Mouse (Mus musculus): ENCODE data around the gene Mcts2. TPM values are rescaled to one million over a fixed set of nuclear protein-coding genes. Genes with fewer than 3 reads are reported as not detected.

Gene Mcts2
- polyA plus RNA-seq, 1 experiment from 2014 or later, result 24.2 TPM

DNA sequence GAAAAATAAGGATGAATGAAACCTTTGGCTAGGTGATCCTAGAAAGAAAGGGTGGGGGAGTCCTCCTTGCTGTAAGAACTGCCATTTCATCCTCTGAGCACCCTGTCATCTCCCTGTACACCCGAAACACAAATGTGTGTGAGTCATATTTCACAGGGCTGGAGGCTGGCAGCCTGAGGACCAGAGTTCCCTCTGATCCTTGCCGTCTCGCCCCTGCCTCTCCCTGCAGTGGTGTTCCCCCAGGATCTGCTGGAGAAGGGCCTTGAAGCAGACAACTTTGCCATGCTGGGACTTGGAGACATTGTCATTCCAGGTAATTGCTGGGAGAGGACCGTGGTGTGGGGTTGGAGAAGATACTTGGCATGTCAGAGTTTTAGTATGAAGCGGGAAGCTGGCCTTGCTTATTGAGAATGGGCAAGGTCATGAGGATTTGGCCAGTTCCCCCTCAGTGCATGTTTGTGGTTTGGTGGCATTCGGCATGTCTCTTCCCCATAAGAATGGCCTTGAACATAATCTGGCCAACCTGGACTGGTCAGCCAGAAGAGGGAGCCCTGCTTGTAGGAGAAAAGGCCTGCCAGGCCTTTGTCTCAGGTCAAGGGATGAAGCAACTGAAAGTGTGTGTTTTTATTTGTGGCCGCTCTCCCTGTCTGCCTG, 4.9 kb downstream of the Mcts2 start:
- Histone ChIP-seq H3K9ac (no peak overlapping the region), H3K36me3 (peaks cover 76% of the 10 kb centered on the region), H3K4me3 (no peak overlapping the region), H3K4me2 (no peak overlapping the region), H3K9me3 (no peaks in the 10 kb centered on the region), H3K4me1 (peaks cover 22% of the 10 kb centered on the region), H3K27ac (peak overlapping the region; percentile 54), H3K27me3 (no peaks in the 10 kb centered on the region)
- ATAC-seq (ENCODE audit: insufficient number of reproducible peaks, low FRiP score, low TSS enrichment, low read depth), result no peak
- 69% methylated on average over 7 of the region's 7 CpGs for WGBS

DNA sequence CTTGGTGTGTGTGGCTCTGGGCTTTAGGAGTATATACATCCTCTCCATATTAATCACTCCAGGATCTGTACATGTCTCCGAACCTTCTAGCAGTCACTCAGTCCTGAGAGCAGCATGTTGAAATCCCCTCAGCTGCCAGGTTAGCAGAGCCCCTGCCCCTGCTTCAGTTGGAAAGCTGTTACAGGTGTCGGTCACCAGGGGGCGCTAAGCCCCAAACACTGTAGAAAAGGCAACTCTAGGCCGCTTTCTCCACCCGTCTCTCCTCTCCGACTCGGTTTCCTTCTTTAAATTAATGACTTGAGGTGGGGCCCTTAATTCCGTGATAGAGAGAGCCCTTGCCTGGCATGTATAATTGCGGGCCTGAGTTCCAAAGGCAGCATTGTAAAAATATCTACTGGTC, 6.4 kb downstream of the Mcts2 start:
- no peak for ATAC-seq (ENCODE audit: insufficient number of reproducible peaks, low FRiP score, low TSS enrichment, low read depth)

DNA sequence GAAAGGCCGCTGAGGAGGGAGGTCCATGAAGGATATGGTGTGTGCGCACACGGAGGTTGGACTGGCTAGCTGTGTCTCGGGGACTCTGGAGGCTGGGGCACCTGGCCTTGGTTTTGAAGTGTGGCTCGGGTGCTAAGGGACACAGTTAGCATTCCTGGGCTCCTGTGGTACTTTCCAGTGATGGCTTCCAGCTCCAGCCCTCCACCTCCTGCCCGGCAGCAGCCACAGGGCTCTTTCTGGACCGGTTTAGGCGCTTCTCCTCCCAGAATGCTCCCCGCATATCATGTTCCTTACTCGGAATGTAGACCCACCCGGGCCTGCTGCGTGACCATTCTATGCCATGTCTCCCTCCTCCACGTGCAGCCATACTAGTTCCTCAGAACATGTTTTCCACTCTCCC, 6.9 kb downstream of the Mcts2 start:
- no peak for ATAC-seq (ENCODE audit: insufficient number of reproducible peaks, low FRiP score, low TSS enrichment, low read depth)
- H3K4me1 ChIP-seq, result peaks cover 27% of the 10 kb centered on the region
- H3K4me3 ChIP-seq, result peak overlapping the region; percentile 13; the same call in 1 of the 2 replicates
- WGBS, result 77% methylated on average over 13 of the region's 13 CpGs
- 0 out of 2 replicates have a peak overlapping the region, but pooled peaks have one; percentile 11 for H3K9ac ChIP-seq
- H3K36me3 ChIP-seq, result peaks cover 70% of the 10 kb centered on the region
- peak overlapping the region; percentile 65 for H3K27ac ChIP-seq
- H3K27me3 ChIP-seq, result no peaks in the 10 kb centered on the region
- H3K4me2 ChIP-seq, result peak overlapping the region; percentile 37
- H3K9me3 ChIP-seq, result no peaks in the 10 kb centered on the region

More for the DNA sequence above, 6.4 kb downstream of the Mcts2 start:
- H3K9me3 ChIP-seq, result no peaks in the 10 kb centered on the region
- H3K27me3 ChIP-seq, result no peaks in the 10 kb centered on the region
- H3K4me2 ChIP-seq, result peak overlapping the region; percentile 37
- H3K4me3 ChIP-seq, result peak overlapping the region; percentile 13; the same call in 1 of the 2 replicates
- 11% methylated on average over 9 of the region's 9 CpGs for WGBS
- H3K36me3 ChIP-seq, result peaks cover 70% of the 10 kb centered on the region
- no peak overlapping the region for H3K9ac ChIP-seq
- H3K4me1 ChIP-seq, result peaks cover 27% of the 10 kb centered on the region
- H3K27ac ChIP-seq, result 0 out of 2 replicates have a peak overlapping the region, but pooled peaks have one; percentile 65

DNA sequence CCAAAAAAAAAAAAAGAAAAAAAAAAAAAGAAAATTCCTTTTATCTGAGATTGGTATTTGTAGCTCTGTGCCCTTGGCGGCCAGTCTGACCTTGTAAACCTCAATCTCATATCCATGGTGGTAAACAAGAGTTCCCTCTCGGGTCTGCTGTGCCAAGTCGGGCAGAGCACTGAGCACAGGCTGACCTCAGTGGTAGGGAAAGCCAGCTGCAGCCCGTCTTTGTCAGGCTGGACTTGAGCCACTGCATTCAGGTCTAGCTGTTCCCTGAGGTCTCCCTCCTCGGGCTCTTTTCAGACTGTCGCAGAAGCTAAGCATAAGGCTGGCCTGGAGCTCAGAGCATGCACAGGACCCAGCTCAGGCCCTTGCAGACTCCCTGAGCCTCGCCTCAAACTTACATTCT, 7.9 kb downstream of the Mcts2 start:
- Histone ChIP-seq H3K4me2 (no peak overlapping the region), H3K9ac (no peak overlapping the region), H3K4me1 (peaks cover 28% of the 10 kb centered on the region), H3K9me3 (no peaks in the 10 kb centered on the region), H3K27me3 (no peaks in the 10 kb centered on the region), H3K36me3 (peaks cover 70% of the 10 kb centered on the region), H3K27ac (no peak overlapping the region), H3K4me3 (no peak overlapping the region)
- ATAC-seq (ENCODE audit: insufficient number of reproducible peaks, low FRiP score, low TSS enrichment, low read depth), result no peak
- WGBS, result 68% methylated on average over 7 of the region's 7 CpGs

DNA sequence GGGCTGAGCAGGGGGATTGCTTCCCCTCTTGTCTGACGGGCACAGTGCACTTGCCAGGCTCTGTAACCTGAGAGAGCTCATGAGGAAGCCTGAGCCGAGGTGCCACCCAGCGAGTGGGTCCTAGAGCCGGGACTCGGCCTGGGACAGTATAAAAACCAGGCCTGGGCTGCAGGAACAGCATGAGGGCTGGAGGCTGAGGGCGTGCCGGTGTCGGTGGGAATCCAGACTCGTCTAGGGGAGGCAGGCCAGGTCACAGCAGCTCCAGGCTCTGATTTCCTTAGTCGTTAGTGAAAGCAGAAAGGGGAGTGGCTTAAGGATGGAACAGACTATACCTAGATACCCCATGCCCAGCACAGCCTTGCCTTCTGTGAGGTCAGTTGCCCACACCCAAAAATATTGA, 9.2 kb downstream of the Mcts2 start:
- ATAC-seq (ENCODE audit: insufficient number of reproducible peaks, low FRiP score, low TSS enrichment, low read depth), result no peak
- Histone ChIP-seq H3K36me3 (peaks cover 71% of the 10 kb centered on the region), H3K4me2 (no peak overlapping the region), H3K9ac (0 out of 2 replicates have a peak overlapping the region, but pooled peaks have one; percentile 39), H3K4me3 (no peak overlapping the region), H3K4me1 (peaks cover 40% of the 10 kb centered on the region), H3K27ac (peak overlapping the region; percentile 76), H3K9me3 (no peaks in the 10 kb centered on the region), H3K27me3 (no peaks in the 10 kb centered on the region)
- 43% methylated on average over 10 of the region's 10 CpGs for WGBS

DNA sequence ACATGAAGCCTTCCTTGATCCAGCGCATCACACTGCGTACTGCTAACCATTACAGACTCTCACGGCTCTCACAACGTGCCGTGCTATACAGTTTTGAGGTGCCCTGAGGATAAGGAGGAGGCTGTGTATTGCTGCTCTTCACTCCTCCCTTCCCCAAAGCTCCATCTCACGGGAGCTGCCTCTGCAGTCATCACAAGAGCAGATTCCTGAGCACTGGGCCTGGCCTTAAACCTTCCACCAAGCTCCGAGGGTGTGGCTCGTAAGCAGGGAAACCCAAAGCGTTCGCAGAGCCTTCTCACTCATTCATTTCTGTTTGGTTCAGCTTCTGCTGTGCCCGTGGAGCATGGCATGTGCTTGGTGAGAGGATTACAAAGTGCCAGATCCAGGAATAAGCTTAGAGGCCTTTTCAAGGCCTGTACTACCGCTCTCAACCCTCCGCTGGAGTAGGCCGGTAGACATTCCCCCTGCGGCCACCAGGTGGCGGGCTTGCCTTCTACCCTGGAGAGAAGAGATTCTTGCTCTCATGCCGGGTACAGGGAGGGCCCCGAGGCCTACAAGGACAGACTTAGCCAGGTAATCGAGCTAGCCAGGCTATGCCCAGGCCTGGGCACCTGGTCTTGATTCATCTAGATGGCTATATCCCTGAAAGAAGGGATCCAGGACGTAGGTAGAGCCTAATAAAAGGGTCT, 9.8 kb downstream of the Mcts2 start:
- peak; percentile 31; the same call in 1 of the 2 replicates for ATAC-seq (ENCODE audit: insufficient number of reproducible peaks, low FRiP score, low TSS enrichment, low read depth)
- no peaks in the 10 kb centered on the region for H3K27me3 ChIP-seq
- H3K36me3 ChIP-seq, result peaks cover 75% of the 10 kb centered on the region
- H3K4me3 ChIP-seq, result no peak overlapping the region
- no peaks in the 10 kb centered on the region for H3K9me3 ChIP-seq
- WGBS, result 36% methylated on average over 20 of the region's 20 CpGs
- H3K4me1 ChIP-seq, result peaks cover 40% of the 10 kb centered on the region
- H3K27ac ChIP-seq, result peak overlapping the region; percentile 76
- H3K9ac ChIP-seq, result peak overlapping the region; percentile 39; the same call in 1 of the 2 replicates
- H3K4me2 ChIP-seq, result no peak overlapping the region

DNA sequence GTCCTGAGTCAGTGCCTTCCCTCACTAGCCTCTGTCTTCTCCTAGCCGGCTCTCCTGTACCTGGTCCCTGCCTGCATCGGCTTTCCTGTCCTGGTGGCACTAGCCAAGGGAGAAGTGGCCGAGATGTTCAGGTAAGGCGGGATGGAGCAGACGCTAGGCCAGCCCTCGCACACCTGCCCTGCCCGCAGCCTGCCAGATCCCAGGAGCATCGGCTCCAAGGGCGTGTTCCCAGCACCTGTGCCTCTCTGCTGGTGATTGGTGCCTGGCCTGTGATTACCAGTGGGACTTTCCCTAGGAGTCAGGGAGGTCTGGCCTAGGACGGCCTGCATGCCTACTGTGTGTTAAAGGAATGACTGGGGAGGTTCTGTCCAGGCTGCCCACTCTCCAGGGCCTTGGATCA, 13.3 kb downstream of the Mcts2 start:
- Histone ChIP-seq H3K36me3 (peaks cover 93% of the 10 kb centered on the region), H3K9ac (no peak overlapping the region), H3K27me3 (no peaks in the 10 kb centered on the region), H3K27ac (no peak overlapping the region), H3K4me3 (no peak overlapping the region), H3K4me1 (peaks cover 47% of the 10 kb centered on the region), H3K4me2 (no peak overlapping the region), H3K9me3 (no peaks in the 10 kb centered on the region)
- ATAC-seq (ENCODE audit: insufficient number of reproducible peaks, low FRiP score, low TSS enrichment, low read depth), result no peak
- WGBS, result 79% methylated on average over 10 of the region's 10 CpGs

DNA sequence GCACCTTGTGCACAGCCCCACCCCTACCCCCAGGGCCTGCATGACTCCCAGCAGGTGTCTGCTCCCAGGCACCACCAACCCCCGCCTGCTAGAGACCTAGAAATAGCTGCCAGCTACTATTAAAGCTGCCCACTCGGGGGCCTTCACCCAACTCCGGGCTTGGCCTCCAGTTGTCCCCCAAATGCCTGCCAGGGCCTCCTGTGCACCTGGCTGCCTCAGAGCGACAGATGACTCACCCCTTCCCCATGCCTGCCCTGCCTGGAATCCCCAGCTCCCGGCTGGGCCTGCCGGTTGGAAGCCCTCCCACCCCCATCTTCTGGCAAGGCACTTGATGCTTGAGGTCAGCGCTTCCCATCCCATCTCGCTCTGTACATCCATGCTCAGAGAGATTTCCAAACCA, 13.9 kb downstream of the Mcts2 start:
- Histone ChIP-seq H3K4me3 (no peak overlapping the region), H3K4me1 (peaks cover 52% of the 10 kb centered on the region), H3K27ac (0 out of 2 replicates have a peak overlapping the region, but pooled peaks have one; percentile 17), H3K9me3 (no peaks in the 10 kb centered on the region), H3K9ac (no peak overlapping the region), H3K36me3 (peaks cover 90% of the 10 kb centered on the region), H3K27me3 (no peaks in the 10 kb centered on the region), H3K4me2 (no peak overlapping the region)
- ATAC-seq (ENCODE audit: insufficient number of reproducible peaks, low FRiP score, low TSS enrichment, low read depth), result no peak
- 70% methylated on average over 8 of the region's 8 CpGs for WGBS

DNA sequence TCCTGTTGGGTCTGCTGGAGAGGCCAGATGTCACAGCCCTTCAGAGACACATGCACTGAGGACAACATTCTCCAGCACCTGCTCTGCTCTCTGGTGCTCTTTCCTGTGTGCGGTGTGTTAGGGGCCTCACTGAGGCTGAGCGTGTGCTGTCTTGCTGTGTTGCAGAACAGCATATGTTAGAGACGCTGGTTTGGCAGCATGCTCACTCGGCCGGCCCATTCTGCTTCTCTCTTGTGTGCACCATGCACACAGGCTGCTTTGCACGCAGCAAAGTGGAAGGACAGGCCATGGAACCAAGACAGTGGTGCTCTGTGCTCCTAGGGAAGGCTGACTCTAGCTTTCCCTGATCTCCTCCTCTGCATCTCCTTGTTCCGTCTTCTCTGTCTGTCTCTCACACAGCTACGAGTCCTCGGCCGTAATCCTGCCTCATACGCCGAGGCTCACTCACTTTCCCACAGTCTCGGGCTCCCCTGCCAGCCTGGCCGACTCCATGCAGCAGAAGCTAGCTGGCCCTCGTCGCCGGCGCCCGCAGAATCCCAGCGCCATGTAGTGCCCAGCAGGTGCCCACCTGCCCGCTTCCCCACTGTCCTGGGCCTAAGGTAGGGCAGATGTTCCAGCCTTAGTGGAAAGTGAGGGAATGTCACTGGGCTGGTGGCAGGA, 16.9 kb downstream of the Mcts2 start:
- WGBS, result 84% methylated on average over 21 of the region's 21 CpGs
- no peak for ATAC-seq (ENCODE audit: insufficient number of reproducible peaks, low FRiP score, low TSS enrichment, low read depth)
- Histone ChIP-seq H3K27me3 (no peaks in the 10 kb centered on the region), H3K4me3 (no peak overlapping the region), H3K4me2 (no peak overlapping the region), H3K9me3 (no peaks in the 10 kb centered on the region), H3K9ac (no peak overlapping the region), H3K4me1 (peaks cover 67% of the 10 kb centered on the region), H3K27ac (peak overlapping the region; percentile 95), H3K36me3 (peaks cover 67% of the 10 kb centered on the region)

DNA sequence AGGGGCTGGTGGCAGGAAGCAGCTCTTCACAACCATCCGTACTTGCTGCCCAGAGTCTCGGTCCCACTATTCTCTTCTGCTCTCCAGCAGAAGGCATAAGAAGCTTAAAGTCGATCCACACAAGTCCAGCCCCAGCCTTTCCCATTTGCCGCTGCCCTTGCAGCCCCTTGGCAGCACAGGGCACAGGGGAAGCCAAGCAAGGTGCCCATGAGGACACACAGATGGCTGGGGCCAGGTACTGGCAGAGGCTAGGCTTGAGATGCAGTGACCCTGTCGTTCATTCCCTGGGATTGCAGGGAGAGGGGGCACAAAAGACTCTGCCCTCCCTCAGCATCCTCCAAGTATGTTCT, 17.4 kb downstream of the Mcts2 start:
- H3K9me3 ChIP-seq, result no peaks in the 10 kb centered on the region
- no peak overlapping the region for H3K4me3 ChIP-seq
- peak overlapping the region; percentile 95 for H3K27ac ChIP-seq
- H3K36me3 ChIP-seq, result peaks cover 64% of the 10 kb centered on the region
- WGBS, result 87% methylated on average over 5 of the region's 5 CpGs
- peaks cover 69% of the 10 kb centered on the region for H3K4me1 ChIP-seq
- ATAC-seq (ENCODE audit: insufficient number of reproducible peaks, low FRiP score, low TSS enrichment, low read depth), result no peak
- no peak overlapping the region for H3K4me2 ChIP-seq
- H3K27me3 ChIP-seq, result no peaks in the 10 kb centered on the region
- H3K9ac ChIP-seq, result no peak overlapping the region

DNA sequence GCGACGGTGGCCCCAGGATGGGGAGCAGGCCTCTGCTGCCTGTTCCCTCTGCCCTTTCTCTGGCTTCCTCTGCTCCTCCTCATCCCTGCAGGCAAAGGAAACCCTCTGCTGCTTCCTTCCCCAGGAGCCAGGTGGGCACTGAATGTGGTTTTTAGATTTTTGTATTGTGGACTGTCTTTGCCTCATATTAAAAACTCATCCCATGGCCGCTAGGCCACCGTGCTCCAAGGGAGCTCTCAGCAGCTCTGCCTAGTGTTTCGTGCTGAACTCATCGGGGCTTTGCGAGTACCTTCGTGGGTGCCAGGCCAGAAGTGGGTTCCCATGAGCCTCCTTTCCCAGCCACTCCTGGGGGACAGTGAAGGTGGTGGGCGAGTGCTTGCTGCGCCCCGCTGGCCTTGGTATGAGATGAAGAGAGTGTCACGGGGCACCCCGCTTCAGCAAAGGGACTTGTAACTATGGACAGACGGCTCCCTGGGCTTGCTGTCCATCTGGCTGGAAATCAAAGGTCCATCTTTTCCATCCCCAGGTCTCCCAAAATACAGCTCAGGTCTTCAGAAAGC, 18.1 kb downstream of the Mcts2 start:
- no peak for ATAC-seq (ENCODE audit: insufficient number of reproducible peaks, low FRiP score, low TSS enrichment, low read depth)
- Histone ChIP-seq H3K27me3 (no peaks in the 10 kb centered on the region), H3K4me3 (no peak overlapping the region), H3K4me2 (no peak overlapping the region), H3K27ac (peak overlapping the region; percentile 95), H3K4me1 (peaks cover 69% of the 10 kb centered on the region), H3K36me3 (peaks cover 58% of the 10 kb centered on the region), H3K9me3 (no peaks in the 10 kb centered on the region), H3K9ac (no peak overlapping the region)
- 83% methylated on average over 14 of the region's 14 CpGs for WGBS
